Mouse (Mus musculus): ENCODE measurements around the gene Gm10134.

GRCm38 (mm10) chr2:28543894-28544293, 38.0 kb downstream of the Gm10134 start:
- TF ChIP-seq CTCF (IDR thresholded peaks at IDR 0.05; ENCODE audit: control insufficient read depth, insufficient read depth, insufficient read length) (no peak), MAX (IDR thresholded peaks at IDR 0.05) (no peak), MYOG (IDR thresholded peaks at IDR 0.05; ENCODE audit: control insufficient read depth, extremely low read depth, insufficient read length) (no peak), USF1 (IDR thresholded peaks at IDR 0.05; ENCODE audit: low read depth) (no peak), FOSL1 (IDR thresholded peaks at IDR 0.05; ENCODE audit: insufficient read depth, low read length, poor library complexity, severe bottlenecking) (no peak)

Data from C2C12 (cell line).